Mouse (Mus musculus) liver, embryonic 16.5 days (tissue): ENCODE results near the gene Hoxd11. TPM values are rescaled to one million over a fixed set of nuclear protein-coding genes. Genes with fewer than 3 reads are reported as not detected.
A peak's percentile ranks its signal among the peaks of the same experiment; 100 is the strongest.

Experiments
- ATAC-seq: fragments of 200-750 bp; cut with Nextera tagmentation; 2 replicates; pipeline ENCODE4 v1.8.0; 2017; ENCODE audit warnings: low read depth, mild to moderate bottlenecking, moderate number of reproducible peaks, moderate library complexity
- H3K27ac ChIP-seq: fragments of 300-500 bp; sonication (generic); 2 replicates; pipeline ENCODE4 v1.5.1; 2014; ENCODE audit warnings: mild to moderate bottlenecking, low read length
- H3K27me3 ChIP-seq: fragments of 300-500 bp; sonication (generic); 2 replicates; pipeline ENCODE4 v1.6.1; 2014; ENCODE audit warnings: low read depth, low read length, mixed read lengths; ENCODE audit not compliant: control insufficient read depth, insufficient read depth
- H3K36me3 ChIP-seq: fragments of 300-500 bp; sonication (generic); 2 replicates; pipeline ENCODE4 v1.6.1; 2014; ENCODE audit warnings: mild to moderate bottlenecking; ENCODE audit not compliant: control insufficient read depth, insufficient read depth
- H3K4me1 ChIP-seq: fragments of 300-500 bp; sonication (generic); 2 replicates; pipeline ENCODE4 v1.6.1; 2014; ENCODE audit warnings: low read depth, low read length, mixed read lengths; ENCODE audit not compliant: control insufficient read depth
- H3K4me2 ChIP-seq: fragments of 300-500 bp; sonication (generic); 2 replicates; pipeline ENCODE4 v1.6.1; 2014; ENCODE audit warnings: low read depth, low read length, mixed read lengths
- H3K4me3 ChIP-seq: fragments of 300-500 bp; sonication (generic); 2 replicates; pipeline ENCODE4 v1.5.1; 2014; ENCODE audit warnings: low read depth, mild to moderate bottlenecking, low read length
- H3K9ac ChIP-seq: fragments of 300-500 bp; sonication (generic); 2 replicates; pipeline ENCODE4 v1.6.1; 2014; ENCODE audit warnings: low read depth, low read length
- H3K9me3 ChIP-seq: fragments of 300-500 bp; sonication (generic); replicated peaks from 2 replicates; pipeline ENCODE4 v1.6.1; 2016; ENCODE audit warnings: low read length; ENCODE audit not compliant: control insufficient read depth
- WGBS: fragments of 180-500 bp; shearing (Covaris S2); extraction: QIAGEN DNeasy Blood & Tissue Kit; methylation state at CpG from one replicate; pipeline ENCODE4 v1.1.7; 2014; ENCODE audit not compliant: insufficient replicate concordance; 5-methylcytosine and 5-hydroxymethylcytosine counted together
- polyA plus RNA-seq: library from polyadenylated mRNA; unstranded; fragments of >200 nt; fragmentation: Nextera tagmentation; extraction: Ambion mirVana; gene quantifications from 2 replicates; pipeline ENCODE4 v1.2.1, GENCODE M21; 2015

Hoxd11 gene
- polyA plus RNA-seq, 1 experiment from 2014 or later, result not detected

- Histone ChIP-seq H3K27ac (no peak overlapping the region), H3K4me1 (no peaks in the 10 kb centered on the region; the same call in none of the 2 replicates), H3K4me2 (no peak overlapping the region), H3K36me3 (no peaks in the 10 kb centered on the region), H3K9ac (no peak overlapping the region), H3K4me3 (no peak overlapping the region), H3K27me3 (peaks cover 96% of the 10 kb centered on the region), H3K9me3 (no peaks in the 10 kb centered on the region)
- WGBS, result 2% methylated on average over 30 of the region's 30 CpGs
- ATAC-seq, result no peak
Observed at GRCm38 (mm10) chr2:74660421-74661375, 18.7 kb upstream of the Hoxd11 start.

GRCm38 (mm10) chr2:74661685-74662084 lies 17.7 kb upstream of the Hoxd11 start:
- no peaks in the 10 kb centered on the region for H3K9me3 ChIP-seq
- H3K36me3 ChIP-seq, result no peaks in the 10 kb centered on the region
- no peak overlapping the region for H3K4me2 ChIP-seq
- no peak overlapping the region for H3K9ac ChIP-seq
- no peaks in the 10 kb centered on the region for H3K4me1 ChIP-seq
- 2% methylated on average over 14 of the region's 14 CpGs for WGBS
- ATAC-seq, result no peak
- no peak overlapping the region for H3K27ac ChIP-seq
- H3K27me3 ChIP-seq, result peaks cover 96% of the 10 kb centered on the region
- no peak overlapping the region for H3K4me3 ChIP-seq

GRCm38 (mm10) chr2:74663291-74663925 lies 15.9 kb upstream of the Hoxd11 start:
- Histone ChIP-seq H3K27ac (no peak overlapping the region), H3K27me3 (peaks cover 95% of the 10 kb centered on the region), H3K36me3 (no peaks in the 10 kb centered on the region), H3K4me2 (no peak overlapping the region), H3K4me3 (no peak overlapping the region), H3K4me1 (no peaks in the 10 kb centered on the region), H3K9ac (no peak overlapping the region), H3K9me3 (no peaks in the 10 kb centered on the region)
- WGBS, result 3% methylated on average over 18 of the region's 18 CpGs
- ATAC-seq, result no peak

- Histone ChIP-seq H3K27me3 (peaks cover 93% of the 10 kb centered on the region), H3K27ac (no peak overlapping the region), H3K4me2 (no peak overlapping the region), H3K4me1 (no peaks in the 10 kb centered on the region), H3K9me3 (no peaks in the 10 kb centered on the region), H3K36me3 (no peaks in the 10 kb centered on the region), H3K4me3 (no peak overlapping the region), H3K9ac (no peak overlapping the region)
- 3% methylated on average over 7 of the region's 7 CpGs for WGBS
- ATAC-seq, result no peak
Observed at GRCm38 (mm10) chr2:74666411-74666810, 12.9 kb upstream of the Hoxd11 start.

- H3K27ac ChIP-seq, result no peak overlapping the region
- no peak overlapping the region for H3K4me2 ChIP-seq
- H3K27me3 ChIP-seq, result peaks cover 93% of the 10 kb centered on the region
- H3K36me3 ChIP-seq, result no peaks in the 10 kb centered on the region
- H3K4me1 ChIP-seq, result no peaks in the 10 kb centered on the region
- no peak overlapping the region for H3K9ac ChIP-seq
- H3K4me3 ChIP-seq, result no peak overlapping the region
- H3K9me3 ChIP-seq, result no peaks in the 10 kb centered on the region
- ATAC-seq, result no peak
- 3% methylated on average over 36 of the region's 36 CpGs for whole genome bisulfite sequencing
Observed at GRCm38 (mm10) chr2:74667191-74667841, 12.0 kb upstream of the Hoxd11 start.

- H3K27ac ChIP-seq, result no peak within 1 kb of the TSS
- H3K4me3 ChIP-seq, result peak within 1 kb of the TSS; percentile 36
- no peak for ATAC-seq
- no peak within 1 kb of the TSS for H3K9ac ChIP-seq
- no peaks in the 10 kb centered on the region for H3K9me3 ChIP-seq
- H3K36me3 ChIP-seq, result no peaks in the 10 kb centered on the region
- H3K4me1 ChIP-seq, result no peaks in the 10 kb centered on the region
- H3K27me3 ChIP-seq, result peaks cover 94% of the 10 kb centered on the region
- 0% methylated on average over 29 of the region's 51 CpGs for WGBS
- peak within 1 kb of the TSS; percentile 55 for H3K4me2 ChIP-seq
Observed at GRCm38 (mm10) chr2:74667842-74668357, 11.5 kb upstream of the Hoxd11 start, which contains the start of gene Hoxd13. Gene Hoxd13, plus strand, starts transcription at chr2:74668310.

- no peak for ATAC-seq
Observed at GRCm38 (mm10) chr2:74668370-74669229, 10.8 kb upstream of the Hoxd11 start.

GRCm38 (mm10) chr2:74669230-74669578 lies 10.2 kb upstream of the Hoxd11 start:
- Histone ChIP-seq H3K27ac (no peak overlapping the region), H3K36me3 (no peaks in the 10 kb centered on the region), H3K9me3 (no peaks in the 10 kb centered on the region), H3K4me3 (no peak overlapping the region), H3K4me2 (no peak overlapping the region), H3K9ac (no peak overlapping the region), H3K27me3 (peaks cover 95% of the 10 kb centered on the region), H3K4me1 (no peaks in the 10 kb centered on the region)
- WGBS, result 2% methylated on average over 3 of the region's 3 CpGs
- ATAC-seq, result no peak

More at GRCm38 (mm10) chr2:74668370-74669229, 10.8 kb upstream of the Hoxd11 start:
- H3K9me3 ChIP-seq, result no peaks in the 10 kb centered on the region
- no peaks in the 10 kb centered on the region for H3K4me1 ChIP-seq
- peak overlapping the region; percentile 55 for H3K4me2 ChIP-seq
- no peak overlapping the region for H3K27ac ChIP-seq
- no peak overlapping the region for H3K9ac ChIP-seq
- peaks cover 95% of the 10 kb centered on the region for H3K27me3 ChIP-seq
- H3K36me3 ChIP-seq, result no peaks in the 10 kb centered on the region
- WGBS, result under 1% methylated on average over 50 of the region's 74 CpGs
- H3K4me3 ChIP-seq, result peak overlapping the region; percentile 36
